11 mouse cellular contexts compared by ENCODE assay signal in genomic region chr19:45438928-45439846, GRCm38 (mm10).
DNase-seq lines count a peak whose midpoint lies in the region; ATAC-seq and TF ChIP-seq lines count a peak whose summit lies in the region.
"Had no signal": no experiment of that assay in that cellular context is flagged by ENCODE, and none has a peak within 500 bp of the region (broad histone marks: within the 10 kb centered on the region; RNA-seq: fewer than 3 reads in every experiment).

No protein-coding gene starts in this region.

- no peak for TF ChIP-seq CTCF in G1E (IDR thresholded peaks at IDR 0.05; ENCODE audit: low read depth, low read length)

- ATAC-seq in embryonic facial prominence, embryonic 11.5 days (replicated peaks; ENCODE audit: insufficient number of reproducible peaks, low FRiP score, low TSS enrichment, low read depth), result no peak
- no peak for ATAC-seq in liver, embryonic 15.5 days (ENCODE audit: insufficient read depth)
- ATAC-seq in liver, embryonic 11.5 days (replicated peaks; ENCODE audit: low FRiP score), result no peak
- ATAC-seq in G1E (ENCODE audit: extremely low read depth, insufficient number of reproducible peaks, low FRiP score, poor library complexity, severe bottlenecking), result peak; percentile 15; the same call in 1 of the 2 replicates
- ATAC-seq in neural tube, embryonic 15.5 days (ENCODE audit: low FRiP score), result no peak

- H3K4me1 ChIP-seq in embryonic facial prominence, embryonic 11.5 days (ENCODE audit: control insufficient read depth, insufficient read depth, low read length), result no peaks in the 10 kb centered on the region
- H3K4me1 ChIP-seq in embryonic facial prominence, embryonic 10.5 days, result peaks cover 17% of the 10 kb centered on the region
- peaks cover 38% of the 10 kb centered on the region for H3K4me1 ChIP-seq in liver, embryonic 15.5 days (replicated peaks)
- peaks cover 16% of the 10 kb centered on the region for H3K4me1 ChIP-seq in liver, embryonic 11.5 days (replicated peaks; ENCODE audit: control insufficient read depth, insufficient read depth, low read length)
- peaks cover 62% of the 10 kb centered on the region for H3K4me1 ChIP-seq in G1E (ENCODE audit: insufficient read depth, low read depth, low read length)
- H3K4me1 ChIP-seq in neural tube, embryonic 15.5 days, result peaks cover 27% of the 10 kb centered on the region

- H3K4me3 ChIP-seq in embryonic facial prominence, embryonic 11.5 days (ENCODE audit: low read depth, low read length), result no peak overlapping the region
- H3K4me3 ChIP-seq in embryonic facial prominence, embryonic 10.5 days, result no peak overlapping the region
- no peak overlapping the region for H3K4me3 ChIP-seq in liver, embryonic 15.5 days (replicated peaks)
- no peak overlapping the region for H3K4me3 ChIP-seq in liver, embryonic 11.5 days (ENCODE audit: low read depth, low read length)
- no peak overlapping the region; the same call in 1 of the 2 replicates for H3K4me3 ChIP-seq in G1E (ENCODE audit: low read depth, low read length)
- no peak overlapping the region for H3K4me3 ChIP-seq in neural tube, embryonic 15.5 days (replicated peaks)
- H3K4me3 ChIP-seq: liver, embryonic 13.5 days had no signal

- WGBS in embryonic facial prominence, embryonic 11.5 days, result 72% methylated on average over 6 of the region's 6 CpGs
- 75% methylated on average over 6 of the region's 6 CpGs for WGBS in embryonic facial prominence, embryonic 10.5 days
- 54% methylated on average over 6 of the region's 6 CpGs for WGBS in liver, embryonic 15.5 days (ENCODE audit: insufficient replicate concordance)
- 71% methylated on average over 6 of the region's 6 CpGs for WGBS in liver, embryonic 11.5 days
- WGBS in neural tube, embryonic 15.5 days, result 38% methylated on average over 6 of the region's 6 CpGs

- DNase-seq in embryonic facial prominence, embryonic 11.5 days (ENCODE audit: low spot score), result peak; percentile 39
- DNase-seq in embryonic facial prominence, embryonic 10.5 days (ENCODE audit: low spot score), result no peak
- DNase-seq in liver, embryonic 11.5 days (ENCODE audit: low spot score), result no peak
- DNase-seq in G1E (ENCODE audit: low spot score), result no peak
- no peak for DNase-seq in frontal cortex, adult 2 months (ENCODE audit: extremely low spot score in 1 of 2, low spot score in 1 of 2)
- no peak for DNase-seq in cerebellum, postnatal 36 days
- DNase-seq: adrenal gland, postnatal 10 days; layer of hippocampus, adult 9-11 months; liver, embryonic 13.5 days had no signal

- no peaks in the 10 kb centered on the region for H3K27me3 ChIP-seq in embryonic facial prominence, embryonic 11.5 days (ENCODE audit: control insufficient read depth, insufficient read depth, low read length)
- H3K27me3 ChIP-seq in embryonic facial prominence, embryonic 10.5 days (replicated peaks; ENCODE audit: low read depth, poor library complexity, severe bottlenecking), result no peaks in the 10 kb centered on the region
- H3K27me3 ChIP-seq in liver, embryonic 15.5 days, result no peaks in the 10 kb centered on the region
- H3K27me3 ChIP-seq in liver, embryonic 11.5 days (replicated peaks; ENCODE audit: control insufficient read depth, insufficient read depth, low read length), result no peaks in the 10 kb centered on the region
- H3K27me3 ChIP-seq in G1E (ENCODE audit: insufficient read depth, low read length), result no peaks in the 10 kb centered on the region
- H3K27me3 ChIP-seq in neural tube, embryonic 15.5 days (replicated peaks), result no peaks in the 10 kb centered on the region
- H3K27me3 ChIP-seq: liver, embryonic 13.5 days had no signal

- H3K9me3 ChIP-seq in embryonic facial prominence, embryonic 11.5 days (replicated peaks; ENCODE audit: control insufficient read depth, low read length), result no peaks in the 10 kb centered on the region
- no peaks in the 10 kb centered on the region for H3K9me3 ChIP-seq in embryonic facial prominence, embryonic 10.5 days
- no peaks in the 10 kb centered on the region for H3K9me3 ChIP-seq in liver, embryonic 15.5 days (replicated peaks)
- no peaks in the 10 kb centered on the region for H3K9me3 ChIP-seq in liver, embryonic 11.5 days (ENCODE audit: control insufficient read depth, low read length)
- no peaks in the 10 kb centered on the region for H3K9me3 ChIP-seq in G1E (replicated peaks)
- no peaks in the 10 kb centered on the region for H3K9me3 ChIP-seq in neural tube, embryonic 15.5 days (replicated peaks)
- H3K9me3 ChIP-seq: liver, embryonic 13.5 days had no signal

- H3K27ac ChIP-seq in embryonic facial prominence, embryonic 11.5 days (replicated peaks; ENCODE audit: low read depth, low read length), result no peak overlapping the region
- no peak overlapping the region for H3K27ac ChIP-seq in embryonic facial prominence, embryonic 10.5 days (replicated peaks)
- H3K27ac ChIP-seq in liver, embryonic 15.5 days (replicated peaks), result 0 out of 2 replicates have a peak overlapping the region, but pooled peaks have one; percentile 41
- no peak overlapping the region for H3K27ac ChIP-seq in liver, embryonic 11.5 days (ENCODE audit: low read depth, low read length)
- H3K27ac ChIP-seq in neural tube, embryonic 15.5 days (replicated peaks), result 0 out of 2 replicates have a peak overlapping the region, but pooled peaks have one; percentile 23

- no peaks in the 10 kb centered on the region for H3K36me3 ChIP-seq in embryonic facial prominence, embryonic 11.5 days (replicated peaks; ENCODE audit: control insufficient read depth, insufficient read depth, low read depth, low read length)
- H3K36me3 ChIP-seq in embryonic facial prominence, embryonic 10.5 days (replicated peaks), result 0 out of 2 replicates have a peak, but pooled peaks cover 4% of the 10 kb centered on the region
- H3K36me3 ChIP-seq in liver, embryonic 15.5 days (replicated peaks), result peaks cover 2% of the 10 kb centered on the region; the same call in 1 of the 2 replicates
- H3K36me3 ChIP-seq in liver, embryonic 11.5 days (ENCODE audit: control insufficient read depth, insufficient read depth, low read length), result no peaks in the 10 kb centered on the region
- H3K36me3 ChIP-seq in G1E (replicated peaks), result peaks cover 9% of the 10 kb centered on the region
- 0 out of 2 replicates have a peak, but pooled peaks cover 3% of the 10 kb centered on the region for H3K36me3 ChIP-seq in neural tube, embryonic 15.5 days

- no peak overlapping the region for H3K4me2 ChIP-seq in embryonic facial prominence, embryonic 11.5 days (ENCODE audit: low read depth, low read length)
- H3K4me2 ChIP-seq in liver, embryonic 15.5 days, result no peak overlapping the region
- no peak overlapping the region for H3K4me2 ChIP-seq in liver, embryonic 11.5 days
- no peak overlapping the region for H3K4me2 ChIP-seq in neural tube, embryonic 15.5 days
- H3K4me2 ChIP-seq: liver, embryonic 13.5 days had no signal

- H3K9ac ChIP-seq in embryonic facial prominence, embryonic 11.5 days (replicated peaks; ENCODE audit: low read length), result no peak overlapping the region
- H3K9ac ChIP-seq in liver, embryonic 15.5 days, result no peak overlapping the region
- no peak overlapping the region for H3K9ac ChIP-seq in liver, embryonic 11.5 days (ENCODE audit: low read depth, low read length)
- no peak overlapping the region for H3K9ac ChIP-seq in neural tube, embryonic 15.5 days (replicated peaks)
- H3K9ac ChIP-seq: liver, embryonic 13.5 days had no signal

Comparison
In these comparisons a context has a peak if more than half of its experiments do, and no peak if none do; other contexts are left out.
1. H3K27ac ChIP-seq: peak in liver, embryonic 15.5 days (single experiment) and neural tube, embryonic 15.5 days (single experiment); none in embryonic facial prominence, embryonic 11.5 days (single experiment), embryonic facial prominence, embryonic 10.5 days (single experiment) and liver, embryonic 11.5 days (single experiment).